Mouse (Mus musculus) liver, adult (tissue): ENCODE measurements around the gene Lyl1.
A peak's percentile ranks its signal among the peaks of the same experiment; 100 is the strongest.

Source experiments
- GATA4 ChIP-seq: IDR thresholded peaks from 2 replicates; pipeline ENCODE4 v1.6.1; 2014; ENCODE audit warnings: mild to moderate bottlenecking, low read length; ENCODE audit not compliant: insufficient replicate concordance

Lyl1 gene

DNA sequence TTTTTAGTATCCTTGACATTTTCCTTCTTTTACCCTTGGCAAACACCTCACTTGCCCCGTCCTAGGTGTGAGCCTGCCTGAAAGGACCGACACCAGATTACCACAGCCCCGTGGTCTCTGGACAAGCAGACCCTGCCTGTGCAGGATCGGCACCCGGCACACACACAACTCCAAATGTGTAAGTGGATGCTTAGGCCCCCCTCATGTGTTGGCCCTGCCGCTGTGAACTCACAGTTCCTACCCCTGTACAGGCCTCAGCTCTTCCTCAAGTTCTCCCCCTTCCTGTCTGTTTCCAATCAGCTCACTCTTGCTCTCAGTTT, 21.2 kb downstream of the Lyl1 start:
- TF ChIP-seq GATA4, result no peak

DNA sequence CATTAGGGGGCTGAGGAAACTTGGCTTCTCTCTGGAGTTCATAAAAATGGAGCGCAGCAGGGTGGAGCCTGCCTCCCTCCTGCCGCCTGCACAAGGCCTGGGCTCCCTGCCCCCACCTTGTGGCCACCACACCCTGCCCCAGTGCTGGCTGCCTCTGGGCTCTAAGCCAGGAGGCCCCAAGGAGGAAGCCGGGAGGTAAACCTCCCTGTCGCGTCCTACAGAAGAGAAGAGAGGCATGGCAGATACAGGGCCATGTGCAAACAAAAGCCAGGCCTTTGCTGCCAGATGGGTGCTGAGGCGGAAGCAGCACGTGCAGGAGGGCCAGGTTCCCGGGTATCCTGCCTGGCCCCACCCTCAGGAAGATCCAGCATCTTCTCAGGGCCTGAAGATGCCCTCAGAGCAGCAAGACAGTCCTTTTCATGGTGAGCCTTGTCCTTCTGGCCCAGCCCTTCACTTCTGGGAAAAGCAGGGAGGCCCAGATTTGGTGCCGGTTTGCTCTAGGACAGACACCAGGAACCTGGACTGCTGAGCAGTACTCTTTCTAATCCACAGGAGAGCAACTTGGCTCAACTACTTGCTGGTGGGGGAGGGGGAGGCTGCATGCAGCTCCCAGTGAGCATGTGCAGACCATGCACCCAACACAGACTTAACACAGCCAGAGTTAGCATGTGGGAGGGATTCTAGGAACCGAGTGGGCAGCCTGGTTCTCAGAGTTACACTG, 21.8 kb downstream of the Lyl1 start, which contains the start of gene G430095P16Rik:
TSS of gene G430095P16Rik (plus strand) at position 158 of the 721 bp plus-strand sequence.
- TF ChIP-seq GATA4, result no peak

DNA sequence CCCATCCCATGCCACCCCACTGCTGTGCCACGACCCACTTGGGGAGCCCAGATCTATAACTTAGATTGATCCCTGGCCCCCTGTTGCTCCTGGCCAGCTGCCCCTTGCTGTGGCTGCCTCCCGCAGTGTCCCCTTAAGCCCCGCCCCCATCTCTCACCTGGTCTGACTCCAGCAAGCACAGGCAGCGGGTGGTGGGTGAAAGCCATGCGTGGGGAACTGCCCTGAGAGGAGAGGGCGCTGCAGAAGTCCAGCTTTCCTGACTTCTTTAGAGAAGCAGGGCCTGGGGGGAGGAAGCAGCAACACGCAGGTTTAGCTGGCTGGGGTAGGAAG, 22.3 kb downstream of the Lyl1 start:
- TF ChIP-seq GATA4, result no peak

DNA sequence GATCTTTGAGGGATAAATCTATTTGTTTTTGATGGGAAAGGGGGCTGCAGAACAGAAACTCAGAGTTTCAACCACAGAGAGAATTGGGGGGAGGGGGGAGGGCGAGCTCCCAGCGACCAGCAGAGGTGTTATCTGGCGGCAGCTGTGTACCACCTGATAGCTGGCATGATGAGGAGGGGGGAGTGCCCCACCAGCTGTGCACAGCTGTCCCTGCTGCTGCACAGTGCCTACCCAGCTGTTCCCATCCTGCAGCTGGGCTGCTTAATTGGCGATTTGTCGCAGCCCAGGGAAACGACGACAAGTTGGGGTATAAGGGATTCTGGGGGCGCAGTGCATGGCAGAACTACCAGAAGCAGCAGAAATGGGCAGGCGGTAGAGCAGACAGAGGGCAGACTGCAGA, 23.4 kb downstream of the Lyl1 start:
- TF ChIP-seq GATA4, result no peak

DNA sequence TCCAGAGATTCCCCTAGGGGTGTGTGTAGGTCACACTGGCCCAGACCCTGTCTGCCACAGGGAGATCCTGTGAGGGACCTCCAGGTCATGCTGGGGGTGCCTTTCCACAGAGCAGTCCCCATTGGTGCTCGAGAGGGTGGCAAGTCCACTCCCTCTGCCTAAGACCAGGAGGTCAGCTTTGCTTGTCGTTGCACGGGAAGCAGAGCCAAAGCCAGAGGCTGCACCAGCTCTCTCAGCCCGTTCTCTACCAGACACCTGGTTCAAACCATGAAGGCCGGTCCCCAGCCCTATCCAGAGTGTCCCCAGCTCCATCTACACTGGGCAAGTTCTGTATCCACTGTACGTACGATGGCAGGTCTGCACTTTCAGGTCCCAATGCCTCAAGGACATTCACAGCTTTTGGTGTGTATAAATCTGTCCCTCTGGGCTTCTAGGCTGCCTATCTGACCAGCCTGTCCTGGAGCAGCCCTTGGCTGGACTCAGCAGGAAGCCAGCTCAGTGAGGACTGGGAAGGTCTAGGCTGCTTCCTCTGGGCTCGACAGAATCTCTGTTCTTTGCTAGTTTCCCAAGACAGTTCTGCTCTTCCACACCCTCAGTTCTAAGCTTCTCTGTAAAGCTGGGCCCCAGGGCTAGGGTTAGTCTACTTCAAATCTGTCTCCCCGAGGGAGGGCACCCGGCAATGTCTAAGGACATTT, 24.1 kb downstream of the Lyl1 start:
- TF ChIP-seq GATA4, result no peak

DNA sequence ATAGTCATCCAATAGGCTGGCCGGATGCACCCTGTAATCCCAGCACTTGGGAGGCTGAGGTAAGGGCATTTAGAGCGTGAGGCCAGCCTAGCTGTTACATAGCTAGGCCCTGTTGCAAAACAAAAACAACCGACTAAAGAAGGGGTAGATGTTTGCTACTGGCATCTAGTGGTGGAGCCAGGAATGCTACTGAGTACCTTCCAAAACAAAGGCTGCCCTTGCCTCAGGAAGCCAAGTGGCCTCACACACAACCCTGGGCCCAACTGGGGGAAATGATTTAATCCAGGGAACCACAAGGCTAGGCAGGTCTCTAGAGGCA, 24.6 kb downstream of the Lyl1 start:
- no peak for TF ChIP-seq GATA4

DNA sequence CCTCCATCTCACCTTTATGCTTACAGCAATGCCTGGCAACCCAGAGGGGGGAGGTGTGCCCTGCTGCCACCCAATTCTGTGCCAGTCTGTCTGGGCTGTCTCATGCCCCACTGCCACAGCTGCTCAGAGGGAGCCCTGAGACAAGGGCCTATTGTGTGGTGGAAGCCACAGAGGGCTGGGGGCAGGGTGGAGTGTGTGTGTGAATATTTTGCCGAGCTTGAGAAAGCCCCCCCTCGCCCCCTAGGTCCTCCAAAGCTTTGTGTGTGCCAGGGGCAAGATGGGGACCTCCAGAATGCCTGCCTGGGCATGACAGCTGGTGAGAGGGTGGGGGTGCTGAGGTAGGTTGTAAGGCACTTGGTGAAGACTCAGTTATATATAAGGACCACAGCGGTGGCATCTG, 27.2 kb downstream of the Lyl1 start:
- TF ChIP-seq GATA4, result no peak

DNA sequence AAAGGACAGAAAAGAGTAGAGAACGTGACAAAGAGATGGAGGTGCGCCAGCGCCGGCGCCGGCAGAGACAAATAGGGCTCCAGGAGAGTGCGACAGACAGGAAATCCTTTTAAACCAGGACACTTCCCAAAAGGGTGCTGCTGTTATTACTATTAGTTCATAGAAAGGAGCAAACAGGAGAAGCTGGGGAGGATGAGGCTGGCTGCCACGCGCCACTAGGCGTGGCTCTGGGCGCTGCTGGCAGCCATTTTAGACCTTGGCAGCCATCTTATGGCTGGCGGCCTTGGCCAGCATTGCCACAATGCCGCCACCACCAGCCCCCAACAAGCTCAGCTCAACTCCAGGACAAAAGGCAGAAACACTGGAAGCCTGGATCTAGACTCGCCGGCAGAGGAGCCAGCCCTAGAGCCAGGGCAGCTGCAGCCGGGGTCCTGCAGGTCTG, 28.7 kb downstream of the Lyl1 start:
- no peak for TF ChIP-seq GATA4

DNA sequence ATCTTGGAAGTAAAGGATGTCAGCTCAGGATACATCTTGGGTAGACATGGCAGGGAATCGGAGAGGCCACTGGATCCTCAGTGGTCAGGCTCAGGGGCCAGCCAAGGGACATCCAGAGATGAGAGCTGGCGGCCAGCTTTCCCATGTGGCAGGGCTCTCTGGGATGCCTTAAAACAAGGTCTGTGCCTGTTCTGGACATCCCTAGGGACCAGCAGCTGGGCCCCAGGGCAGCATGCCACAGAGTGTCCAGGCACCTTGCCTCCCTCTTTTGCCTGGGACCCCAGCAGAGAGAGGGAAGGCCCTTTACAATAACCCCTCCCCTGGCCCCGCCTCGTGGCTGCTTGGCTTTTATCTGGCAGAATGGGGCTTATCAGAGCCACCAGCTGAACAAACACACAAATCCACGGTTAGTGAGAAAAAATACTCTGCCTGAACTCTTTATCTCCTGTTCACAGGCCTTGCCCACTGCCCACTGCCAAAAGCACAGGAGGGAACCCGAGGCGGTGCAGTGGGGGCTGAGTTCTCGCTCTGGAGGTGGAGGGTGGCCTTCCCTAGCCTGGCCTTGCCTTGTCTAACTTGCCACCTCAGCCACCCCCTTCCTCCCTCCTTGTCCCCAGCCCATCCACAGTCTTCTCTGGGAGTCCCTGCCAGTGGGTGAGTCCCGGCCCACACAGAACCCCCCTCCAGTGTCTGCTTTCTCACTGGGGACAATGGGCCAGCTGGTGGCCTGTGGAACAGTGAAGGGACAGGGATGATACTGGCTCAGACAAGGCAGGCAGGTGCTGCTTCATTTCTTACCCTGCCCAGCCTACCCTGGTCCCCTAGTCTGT, 29.5 kb downstream of the Lyl1 start:
- TF ChIP-seq GATA4, result peak; percentile 61; the same call in 1 of the 2 replicates

DNA sequence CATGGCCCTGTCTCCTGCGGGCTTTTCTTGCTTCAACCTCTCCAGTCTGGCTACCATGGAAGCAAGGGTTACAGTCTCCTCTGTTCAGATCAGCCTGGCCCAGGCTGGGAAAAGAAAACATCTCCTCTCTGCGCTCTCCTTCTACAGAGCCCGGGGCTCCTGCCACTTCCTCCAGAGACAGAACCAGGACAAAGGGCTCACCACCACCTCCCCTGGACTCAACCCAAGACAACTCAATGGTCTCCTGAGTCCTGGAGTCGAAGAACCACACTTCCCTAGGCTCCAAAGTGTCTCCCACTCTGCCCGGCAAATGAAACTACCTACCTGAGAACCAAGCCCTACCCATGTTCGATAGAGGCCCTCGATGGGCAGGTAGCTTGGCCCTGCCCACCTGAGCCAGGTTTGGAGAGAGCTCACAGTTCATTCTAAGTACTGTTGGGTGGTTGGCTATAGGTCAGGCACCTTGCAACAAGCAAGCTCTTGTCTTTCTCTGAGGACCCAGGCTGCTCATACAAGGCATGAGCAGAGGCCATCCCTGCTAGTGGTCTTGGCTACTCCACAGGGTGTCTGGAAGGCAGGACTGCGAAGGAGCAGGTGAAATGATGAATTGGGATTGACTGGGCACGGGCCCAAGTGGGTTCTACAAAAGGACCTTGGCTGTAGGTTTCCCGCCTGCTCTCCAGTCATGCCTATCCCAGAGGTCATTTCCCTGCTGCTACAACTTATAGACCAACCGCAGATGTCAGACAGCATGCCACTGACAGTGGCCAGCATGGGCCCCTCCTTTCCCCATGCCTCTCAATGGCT, 30.3 kb downstream of the Lyl1 start:
- TF ChIP-seq GATA4, result no peak

DNA sequence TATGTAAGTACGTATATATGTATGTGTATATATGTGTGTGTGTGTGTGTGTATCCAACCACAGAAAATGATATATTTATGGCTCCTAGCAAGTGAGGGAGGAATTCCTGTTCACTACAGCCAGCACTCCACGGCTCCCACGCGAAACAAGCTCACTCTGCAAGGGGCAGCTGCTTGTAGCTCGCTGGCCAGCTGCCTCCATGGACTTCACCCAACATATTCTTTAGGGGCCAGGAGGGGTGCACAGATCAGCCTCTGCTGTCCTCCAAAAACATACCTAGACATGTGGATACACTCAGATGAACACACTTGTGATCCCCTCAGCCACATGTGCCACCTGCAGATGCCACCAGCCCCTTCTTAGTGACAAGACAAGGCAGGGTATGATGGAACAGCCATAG, 31.3 kb downstream of the Lyl1 start:
- no peak for TF ChIP-seq GATA4

DNA sequence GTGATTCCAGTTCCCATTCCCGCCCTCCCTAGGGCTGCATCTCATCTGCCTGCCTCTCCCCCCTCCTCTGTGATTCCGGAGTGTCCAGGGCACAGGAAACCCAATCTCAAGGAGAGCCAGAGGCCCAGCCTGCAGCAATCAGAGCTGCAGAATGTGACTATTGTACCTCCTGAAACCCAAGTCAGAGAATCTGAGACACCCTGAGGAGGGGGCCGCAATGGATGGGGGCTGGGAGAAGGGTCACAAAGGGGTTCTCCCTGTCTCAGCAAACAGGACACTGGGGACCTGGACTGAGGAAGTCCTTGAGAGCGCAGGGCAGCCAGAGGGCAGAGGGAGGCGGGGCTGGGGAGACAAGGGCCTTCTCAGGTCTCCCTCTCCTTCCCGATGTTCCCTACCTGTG, 31.7 kb downstream of the Lyl1 start:
- TF ChIP-seq GATA4, result no peak

DNA sequence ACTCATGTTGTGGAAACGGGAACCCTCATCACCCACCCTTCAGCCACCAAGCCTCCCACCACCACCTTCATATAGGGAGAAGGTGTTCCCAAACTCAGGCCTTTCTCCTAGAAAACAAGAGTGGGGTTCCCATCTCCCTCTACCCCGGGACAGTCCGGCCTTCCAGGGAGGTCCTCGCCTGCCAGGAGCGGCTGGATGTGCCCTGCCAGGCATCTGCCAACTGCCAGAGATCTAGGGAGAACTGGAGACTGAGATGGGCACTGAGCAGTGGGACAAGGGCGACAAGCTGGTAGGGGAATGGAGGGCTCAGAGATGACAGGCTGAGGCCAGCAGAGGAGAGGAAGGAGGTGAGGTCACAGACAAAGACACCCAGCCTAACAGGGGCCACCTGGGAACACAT, 32.7 kb downstream of the Lyl1 start:
- no peak for TF ChIP-seq GATA4

DNA sequence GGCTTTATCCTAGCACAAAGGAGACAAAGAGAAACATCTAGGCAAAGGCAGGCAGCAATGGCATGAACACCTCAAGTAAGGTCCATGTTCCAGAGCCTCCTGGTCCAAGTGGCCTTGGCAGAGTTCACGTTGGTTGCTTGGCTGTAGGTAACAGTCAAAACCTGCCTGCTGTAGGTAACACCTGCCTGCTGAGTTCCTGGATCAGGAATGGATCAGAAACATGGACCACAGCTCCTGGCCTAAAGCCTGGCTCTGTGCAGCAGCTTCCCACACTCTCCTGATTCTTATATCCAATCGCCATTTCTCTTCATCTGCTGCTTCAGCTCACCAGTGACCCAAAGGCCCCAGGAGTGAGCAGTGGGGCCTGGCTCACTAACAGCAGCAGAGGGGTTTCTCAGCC, 33.4 kb downstream of the Lyl1 start:
- no peak for TF ChIP-seq GATA4

DNA sequence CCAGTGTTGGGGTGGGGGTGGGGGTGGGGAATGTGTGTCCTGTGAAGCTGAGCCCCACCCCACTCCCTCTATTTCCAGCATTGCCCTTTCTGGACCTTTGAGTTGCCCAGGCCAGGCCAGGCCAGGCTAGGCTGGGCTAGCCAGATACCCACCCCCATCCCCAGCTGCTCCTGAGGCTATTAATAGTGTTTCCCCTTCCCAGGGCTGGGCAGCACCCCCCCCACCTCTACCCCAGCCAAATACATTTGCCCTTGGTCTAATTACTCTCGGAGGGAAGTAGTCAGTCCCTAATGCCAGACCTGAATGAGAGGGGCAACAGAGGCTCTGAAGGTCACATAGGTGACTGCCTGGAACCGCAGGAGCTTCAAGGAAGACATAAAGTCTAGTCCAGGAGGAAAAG, 34.3 kb downstream of the Lyl1 start:
- TF ChIP-seq GATA4, result no peak

DNA sequence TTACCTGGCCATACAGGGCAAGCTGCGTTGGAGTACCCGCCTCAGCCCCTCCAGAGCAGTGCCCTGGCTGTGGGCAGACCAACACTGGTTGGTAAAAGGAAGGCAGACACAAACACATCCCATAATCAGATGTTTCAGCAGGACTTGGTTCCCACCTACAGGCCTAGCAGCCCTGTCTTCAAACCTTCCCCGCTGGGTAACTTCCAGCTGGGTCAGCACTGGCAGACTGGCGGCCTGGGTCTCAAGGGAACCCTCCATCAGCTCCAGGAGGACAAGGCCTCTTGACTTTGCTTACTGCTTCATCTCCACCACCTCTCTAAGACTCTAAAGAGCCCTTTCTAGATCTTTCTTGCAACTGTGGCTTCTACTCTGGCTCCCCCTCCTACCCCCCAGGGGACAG, 35.3 kb downstream of the Lyl1 start:
- TF ChIP-seq GATA4, result no peak

DNA sequence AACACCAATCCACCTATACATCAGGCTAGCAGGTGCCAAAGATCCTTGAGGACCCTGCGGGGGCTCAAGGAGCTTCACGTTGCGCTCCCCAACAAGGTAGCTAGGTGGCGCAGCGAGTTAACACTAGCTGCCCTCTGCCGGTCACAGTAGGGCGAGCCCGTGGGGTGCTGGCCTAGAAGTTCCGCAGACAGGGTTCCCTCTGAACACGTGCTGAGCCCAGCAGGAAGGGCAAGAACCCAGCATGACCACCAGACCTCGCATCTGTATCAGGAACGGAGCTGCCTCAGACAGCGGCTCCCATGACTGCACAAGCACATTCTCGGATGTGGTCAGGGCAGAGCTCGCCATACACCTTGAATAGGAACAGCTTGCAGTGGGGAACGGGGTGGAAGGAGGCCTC, 36.4 kb downstream of the Lyl1 start:
- no peak for TF ChIP-seq GATA4
